Mouse (Mus musculus) kidney, postnatal 0 days (tissue): Measurements from ENCODE around the gene Ssbp3. TPM values are rescaled to one million over a fixed set of nuclear protein-coding genes. Genes with fewer than 3 reads are reported as not detected.

ENCODE experiments used
- ATAC-seq: fragments of 200-750 bp; cut with Nextera tagmentation; replicated peaks from 2 replicates; pipeline ENCODE4 v1.8.0; 2017; ENCODE audit warnings: low read depth, moderate number of reproducible peaks, moderate TSS enrichment, moderate library complexity; ENCODE audit not compliant: low FRiP score
- DNase-seq: peaks from one replicate; pipeline ENCODE4 v3.0.0-alpha.2; 2016; ENCODE audit warnings: low spot score
- H3K27ac ChIP-seq: fragments of 300-500 bp; sonication (generic); 2 replicates; pipeline ENCODE4 v1.5.1; 2014; ENCODE audit warnings: mild to moderate bottlenecking
- H3K27me3 ChIP-seq: fragments of 300-500 bp; sonication (generic); 2 replicates; pipeline ENCODE4 v1.6.1; 2014; ENCODE audit warnings: low read length, mixed read lengths; ENCODE audit not compliant: insufficient read depth
- H3K36me3 ChIP-seq: fragments of 300-500 bp; sonication (generic); 2 replicates; pipeline ENCODE4 v1.6.1; 2014; ENCODE audit warnings: low read length, mixed read lengths; ENCODE audit not compliant: insufficient read depth
- H3K4me1 ChIP-seq: fragments of 300-500 bp; sonication (generic); replicated peaks from 2 replicates; pipeline ENCODE4 v1.6.1; 2014; ENCODE audit warnings: antibody characterized with exemption, low read length, mixed read lengths; ENCODE audit not compliant: insufficient read depth
- H3K4me2 ChIP-seq: fragments of 300-500 bp; sonication (generic); 2 replicates; pipeline ENCODE4 v1.6.1; 2014; ENCODE audit warnings: mild to moderate bottlenecking, low read length, moderate library complexity, mixed read lengths
- H3K4me3 ChIP-seq: fragments of 300-500 bp; sonication (generic); replicated peaks from 2 replicates; pipeline ENCODE4 v1.5.1; 2014; ENCODE audit warnings: low read depth, low read length
- H3K9ac ChIP-seq: fragments of 300-500 bp; sonication (generic); 2 replicates; pipeline ENCODE4 v1.6.1; 2014; ENCODE audit warnings: low read depth, low read length
- H3K9me3 ChIP-seq: fragments of 300-500 bp; sonication (generic); replicated peaks from 2 replicates; pipeline ENCODE4 v1.6.1; 2016; ENCODE audit warnings: low read length, inconsistent platforms, mixed read lengths
- CTCF ChIP-seq: IDR thresholded peaks from 2 replicates; pipeline ENCODE4 v1.5.1; 2016; ENCODE audit warnings: antibody characterized with exemption, low read depth, mild to moderate bottlenecking, moderate library complexity
- WGBS: fragments of 180-500 bp; shearing (Covaris S2); extraction: QIAGEN DNeasy Blood & Tissue Kit; methylation state at CpG from one replicate; pipeline ENCODE4 v1.1.7; 2014; 5-methylcytosine and 5-hydroxymethylcytosine counted together
- polyA plus RNA-seq: library from polyadenylated mRNA; unstranded; fragments of >200 nt; fragmentation: Nextera tagmentation; extraction: Ambion mirVana; gene quantifications from 2 replicates; pipeline ENCODE4 v1.2.1, GENCODE M21; 2015

Ssbp3 gene
- polyA plus RNA-seq, 1 experiment from 2014 or later: 68.3 TPM

GRCm38 (mm10) chr4:106886307-106887085 lies 24.0 kb upstream of the Ssbp3 start:
- 60% methylated on average over 10 of the region's 10 CpGs for WGBS
- DNase-seq: no peak
- H3K9ac ChIP-seq: no peak overlapping the region
- no peak overlapping the region for H3K4me3 ChIP-seq
- no peaks in the 10 kb centered on the region for H3K4me1 ChIP-seq
- no peak overlapping the region for H3K27ac ChIP-seq
- no peak for ATAC-seq
- H3K27me3 ChIP-seq: no peaks in the 10 kb centered on the region
- no peak for TF ChIP-seq CTCF
- H3K36me3 ChIP-seq: no peaks in the 10 kb centered on the region
- H3K9me3 ChIP-seq: no peaks in the 10 kb centered on the region
- H3K4me2 ChIP-seq: no peak overlapping the region

GRCm38 (mm10) chr4:106896086-106896485 lies 14.4 kb upstream of the Ssbp3 start:
- Histone ChIP-seq H3K9me3 (no peaks in the 10 kb centered on the region; the same call in 1 of the 2 replicates), H3K4me2 (no peak overlapping the region), H3K36me3 (no peaks in the 10 kb centered on the region), H3K4me1 (no peaks in the 10 kb centered on the region), H3K9ac (no peak overlapping the region), H3K4me3 (no peak overlapping the region), H3K27ac (no peak overlapping the region), H3K27me3 (no peaks in the 10 kb centered on the region)
- TF ChIP-seq CTCF: no peak
- no peak for DNase-seq
- ATAC-seq: no peak
- WGBS: 84% methylated on average over 8 of the region's 8 CpGs

GRCm38 (mm10) chr4:106898923-106899322 lies 11.6 kb upstream of the Ssbp3 start:
- Histone ChIP-seq H3K4me1 (no peaks in the 10 kb centered on the region), H3K27ac (no peak overlapping the region), H3K9me3 (no peaks in the 10 kb centered on the region), H3K4me2 (no peak overlapping the region), H3K9ac (no peak overlapping the region), H3K27me3 (no peaks in the 10 kb centered on the region), H3K36me3 (no peaks in the 10 kb centered on the region), H3K4me3 (no peak overlapping the region)
- no peak for DNase-seq
- TF ChIP-seq CTCF: no peak
- WGBS: 67% methylated on average over 5 of the region's 5 CpGs
- no peak for ATAC-seq

GRCm38 (mm10) chr4:106899471-106899870 lies 11.0 kb upstream of the Ssbp3 start:
- ATAC-seq (no peak), DNase-seq (no peak)
- H3K36me3 ChIP-seq: no peaks in the 10 kb centered on the region
- H3K9me3 ChIP-seq: no peaks in the 10 kb centered on the region
- H3K4me3 ChIP-seq: no peak overlapping the region
- no peak overlapping the region for H3K27ac ChIP-seq
- H3K4me2 ChIP-seq: no peak overlapping the region
- no peaks in the 10 kb centered on the region for H3K4me1 ChIP-seq
- no peak for TF ChIP-seq CTCF
- H3K27me3 ChIP-seq: no peaks in the 10 kb centered on the region
- no peak overlapping the region for H3K9ac ChIP-seq
- WGBS: 60% methylated on average over 3 of the region's 3 CpGs

- no peak overlapping the region for H3K27ac ChIP-seq
- H3K9me3 ChIP-seq: no peaks in the 10 kb centered on the region
- 32% methylated on average over 6 of the region's 6 CpGs for WGBS
- ATAC-seq (no peak), DNase-seq (no peak)
- H3K36me3 ChIP-seq: no peaks in the 10 kb centered on the region
- H3K4me1 ChIP-seq: no peaks in the 10 kb centered on the region
- H3K27me3 ChIP-seq: no peaks in the 10 kb centered on the region
- no peak for TF ChIP-seq CTCF
- no peak overlapping the region for H3K4me3 ChIP-seq
- no peak overlapping the region for H3K9ac ChIP-seq
- H3K4me2 ChIP-seq: no peak overlapping the region
These were observed 9.8 kb upstream of the Ssbp3 start for GRCm38 (mm10) chr4:106900718-106901117.

- DNase-seq: no peak
- H3K27ac ChIP-seq: no peak overlapping the region
- H3K36me3 ChIP-seq: no peaks in the 10 kb centered on the region
- no peaks in the 10 kb centered on the region for H3K4me1 ChIP-seq
- WGBS: 76% methylated on average over 3 of the region's 3 CpGs
- no peak overlapping the region for H3K9ac ChIP-seq
- no peaks in the 10 kb centered on the region for H3K27me3 ChIP-seq
- H3K4me2 ChIP-seq: no peak overlapping the region
- no peak overlapping the region for H3K4me3 ChIP-seq
- no peak for ATAC-seq
- no peaks in the 10 kb centered on the region for H3K9me3 ChIP-seq
- no peak for TF ChIP-seq CTCF
These were observed 8.9 kb upstream of the Ssbp3 start for GRCm38 (mm10) chr4:106901610-106902009.
